Mouse (Mus musculus) central nervous system, embryonic 11.5 days (tissue): ENCODE measurements around the gene Mypn. TPM values are rescaled to one million over a fixed set of nuclear protein-coding genes. Genes with fewer than 3 reads are reported as not detected.

Source experiments
- polyA plus RNA-seq: library from polyadenylated mRNA; depleted of rRNA; stranded (reverse); fragments of >200 nt; gene quantifications from 2 replicates; pipeline ENCODE4 v1.2.3, GENCODE M21; 2012; rRNA removed

The Mypn gene
- polyA plus RNA-seq = 0.06 and 0.70 TPM in 2 replicates

GRCm38 (mm10) chr10:63203728-63204127 lies at the start of gene Mypn:
Mypn (minus strand) TSS chr10:63203952.

GRCm38 (mm10) chr10:63243493-63244054 lies 39.8 kb upstream of the Mypn start, which contains the start of gene Herc4:
Herc4 (plus strand) TSS chr10:63243810.

DNA sequence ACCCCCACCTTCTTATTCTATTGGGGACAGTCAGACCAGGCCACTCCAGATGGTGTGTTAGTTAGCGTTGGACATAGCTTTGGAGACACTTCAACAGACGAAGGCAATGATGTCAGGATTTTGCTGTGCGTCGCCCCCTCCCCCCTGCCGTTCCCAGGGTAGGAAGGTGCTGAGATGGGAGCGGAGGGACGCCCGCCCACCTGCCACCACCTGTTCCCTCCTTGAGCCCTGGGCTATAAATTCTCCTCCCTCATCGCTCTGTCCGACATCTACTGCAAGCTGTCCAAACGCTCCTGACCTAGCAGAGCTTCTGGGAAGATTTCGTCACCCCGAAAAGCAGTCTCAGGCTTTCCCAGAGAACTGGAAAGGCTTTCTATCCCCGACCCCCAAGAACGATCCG lies 104.2 kb downstream of the Mypn start, which contains the start of gene Atoh7:
Gene Atoh7, plus strand, starts transcription at position 131 of the 400 bp plus-strand sequence.

Other genes starting within 250 kb of the Mypn start
- gene Rufy2, start 223.7 kb downstream of the Mypn start, polyA plus RNA-seq = 21.2 and 22.4 TPM in 2 replicates
- gene Hnrnph3, start 179.7 kb downstream of the Mypn start, polyA plus RNA-seq = 217 and 220 TPM in 2 replicates
- 2.2 and 2.5 TPM in 2 replicates for gene Pbld2, start 179.6 kb downstream of the Mypn start, polyA plus RNA-seq
- 0.71 and 0.72 TPM in 2 replicates for gene Pbld1, start 143.8 kb downstream of the Mypn start, polyA plus RNA-seq
- gene Atoh7, start 104.3 kb downstream of the Mypn start, polyA plus RNA-seq = 0.62 and 0.67 TPM in 2 replicates
- 43.5 and 48.8 TPM in 2 replicates for gene Herc4, start 39.9 kb upstream of the Mypn start, polyA plus RNA-seq
- gene Sirt1, start 177.8 kb upstream of the Mypn start, polyA plus RNA-seq = 20.4 and 25.9 TPM in 2 replicates
- gene Dnajc12, start 178.5 kb upstream of the Mypn start, polyA plus RNA-seq = 11.0 and 19.6 TPM in 2 replicates
- 0.48 and 1.0 TPM in 2 replicates for gene Gm7075, start 217.8 kb upstream of the Mypn start, polyA plus RNA-seq
- 0.17 and 0.36 TPM in 2 replicates for gene Ctnna3, start 226.1 kb upstream of the Mypn start, polyA plus RNA-seq